ENCODE assay signal across 8 mouse cellular contexts in genomic region chr2:165563298-165564058, GRCm38 (mm10). TPM values are rescaled to one million over a fixed set of nuclear protein-coding genes. Genes with fewer than 3 reads are reported as not detected.
A peak's percentile ranks its signal among the peaks of the same experiment; 100 is the strongest.
DNase-seq lines count a peak whose midpoint lies in the region; ATAC-seq lines count a peak whose summit lies in the region.

No protein-coding gene starts in this region.

- ATAC-seq in hindbrain, embryonic 11.5 days (ENCODE audit: low FRiP score) = peak; percentile 84
- ATAC-seq in limb, embryonic 13.5 days (ENCODE audit: low FRiP score, low read depth) = 0 out of 2 replicates have a peak, but pooled peaks have one; percentile 41
- peak; percentile 81 for ATAC-seq in midbrain, embryonic 13.5 days

- H3K9ac ChIP-seq in hindbrain, embryonic 11.5 days (ENCODE audit: low read depth, low read length) = peak overlapping the region; percentile 17; the same call in 1 of the 2 replicates
- peak overlapping the region; percentile 31; the same call in 1 of the 2 replicates for H3K9ac ChIP-seq in limb, embryonic 13.5 days
- H3K9ac ChIP-seq in midbrain, embryonic 13.5 days (replicated peaks) = peak overlapping the region; percentile 64

- 2% methylated on average over 48 of the region's 52 CpGs for WGBS in hindbrain, embryonic 11.5 days
- 2% methylated on average over 52 of the region's 52 CpGs for WGBS in limb, embryonic 13.5 days
- WGBS in midbrain, embryonic 13.5 days = 2% methylated on average over 50 of the region's 52 CpGs

- H3K4me3 ChIP-seq in hindbrain, embryonic 11.5 days (ENCODE audit: low read depth, low read length) = peak overlapping the region; percentile 22
- peak overlapping the region; percentile 40 for H3K4me3 ChIP-seq in limb, embryonic 13.5 days
- H3K4me3 ChIP-seq in midbrain, embryonic 13.5 days (replicated peaks) = peak overlapping the region; percentile 44

- no peaks in the 10 kb centered on the region for H3K9me3 ChIP-seq in hindbrain, embryonic 11.5 days (ENCODE audit: control insufficient read depth, low read length)
- no peaks in the 10 kb centered on the region for H3K9me3 ChIP-seq in limb, embryonic 13.5 days
- no peaks in the 10 kb centered on the region for H3K9me3 ChIP-seq in midbrain, embryonic 13.5 days

- H3K27ac ChIP-seq in hindbrain, embryonic 11.5 days (ENCODE audit: low read depth, low read length) = peak overlapping the region; percentile 81
- H3K27ac ChIP-seq in limb, embryonic 13.5 days = no peak overlapping the region
- peak overlapping the region; percentile 44 for H3K27ac ChIP-seq in midbrain, embryonic 13.5 days

- peaks cover 11% of the 10 kb centered on the region for H3K4me1 ChIP-seq in hindbrain, embryonic 11.5 days (replicated peaks; ENCODE audit: control insufficient read depth, insufficient read depth, low read length)
- H3K4me1 ChIP-seq in limb, embryonic 13.5 days = peaks cover 32% of the 10 kb centered on the region
- H3K4me1 ChIP-seq in midbrain, embryonic 13.5 days (replicated peaks) = peaks cover 33% of the 10 kb centered on the region

- peaks cover 4% of the 10 kb centered on the region; the same call in 1 of the 2 replicates for H3K27me3 ChIP-seq in hindbrain, embryonic 11.5 days (ENCODE audit: control insufficient read depth, insufficient read depth, low read length)
- peaks cover 57% of the 10 kb centered on the region for H3K27me3 ChIP-seq in limb, embryonic 13.5 days
- peaks cover 16% of the 10 kb centered on the region; the same call in 1 of the 2 replicates for H3K27me3 ChIP-seq in midbrain, embryonic 13.5 days

- peak; percentile 33 to 49 for DNase-seq in layer of hippocampus, postnatal 10 days (ENCODE audit: low spot score in 2 of 2)
- no peak for DNase-seq in layer of hippocampus, adult 18-20 months (ENCODE audit: low spot score in 2 of 2)
- peak; percentile 55 to 60 for DNase-seq in cerebellum, postnatal 36 days
- peak; percentile 77 for DNase-seq in hindbrain, embryonic 11.5 days (ENCODE audit: low spot score)
- DNase-seq in thymus, postnatal 4 days = peak; percentile 62
- DNase-seq in yolk sac, embryonic 10.5 days (ENCODE audit: low spot score) = no peak

- no peaks in the 10 kb centered on the region for H3K36me3 ChIP-seq in hindbrain, embryonic 11.5 days (ENCODE audit: control insufficient read depth, insufficient read depth, low read length)
- H3K36me3 ChIP-seq in limb, embryonic 13.5 days = no peaks in the 10 kb centered on the region
- H3K36me3 ChIP-seq in midbrain, embryonic 13.5 days = no peaks in the 10 kb centered on the region

- peak overlapping the region; percentile 75 for H3K4me2 ChIP-seq in hindbrain, embryonic 11.5 days (replicated peaks; ENCODE audit: low read depth, low read length)
- H3K4me2 ChIP-seq in limb, embryonic 13.5 days (replicated peaks) = peak overlapping the region; percentile 77
- H3K4me2 ChIP-seq in midbrain, embryonic 13.5 days (replicated peaks) = peak overlapping the region; percentile 85

RNA-seq across cellular contexts. Expression of gene Eya2, which starts 31.4 kb away (rescaled TPM):
- total RNA-seq in layer of hippocampus, postnatal 10 days (2021) = 1 to 10 TPM; 4.0 to 5.3 TPM
- total RNA-seq in layer of hippocampus, adult 18-20 months (2021) = 1 to 10 TPM; 1.8 to 2.8 TPM
- polyA plus RNA-seq in hindbrain, embryonic 11.5 days (2014; fragmentation: Nextera tagmentation; extraction: Ambion mirVana) = 14.8 and 21.1 TPM in 2 replicates
- 17.2 and 17.5 TPM in 2 replicates for polyA plus RNA-seq in limb, embryonic 13.5 days (2015; fragmentation: Nextera tagmentation; extraction: Ambion mirVana)
- 4.4 TPM in 2 replicates for polyA plus RNA-seq in midbrain, embryonic 13.5 days (2015; fragmentation: Nextera tagmentation; extraction: Ambion mirVana)

RNA-seq across cellular contexts. Expression of gene Slc2a10, which starts 59.9 kb away (rescaled TPM):
- total RNA-seq in layer of hippocampus, postnatal 10 days (2021) = 1 to 10 TPM in 1 of 2 experiments, under 1 TPM in 1; 0.96 to 1.7 TPM
- total RNA-seq in layer of hippocampus, adult 18-20 months (2021) = 1 to 10 TPM in 1 of 2 experiments, under 1 TPM in 1; 0.99 to 1.5 TPM
- polyA plus RNA-seq in hindbrain, embryonic 11.5 days (2014; fragmentation: Nextera tagmentation; extraction: Ambion mirVana) = 2.3 and 3.2 TPM in 2 replicates
- polyA plus RNA-seq in limb, embryonic 13.5 days (2015; fragmentation: Nextera tagmentation; extraction: Ambion mirVana) = 11.0 and 12.6 TPM in 2 replicates
- polyA plus RNA-seq in midbrain, embryonic 13.5 days (2015; fragmentation: Nextera tagmentation; extraction: Ambion mirVana) = 2.4 and 2.6 TPM in 2 replicates

Comparison
In these comparisons a context has a peak if more than half of its experiments do, and no peak if none do; other contexts are left out.
1. DNase-seq: peak in layer of hippocampus, postnatal 10 days (2 of 2), cerebellum, postnatal 36 days (2 of 2), hindbrain, embryonic 11.5 days (single experiment) and thymus, postnatal 4 days (single experiment); none in layer of hippocampus, adult 18-20 months (0 of 2) and yolk sac, embryonic 10.5 days (single experiment).
2. Peak in every context shown above with its lines, with median percentiles within 50 percentile points of each other: ATAC-seq, H3K4me2 ChIP-seq, H3K4me3 ChIP-seq and H3K9ac ChIP-seq.